Mouse (Mus musculus) limb, embryonic 14.5 days (tissue): ENCODE results near the gene Gm19426. TPM values are rescaled to one million over a fixed set of nuclear protein-coding genes. Genes with fewer than 3 reads are reported as not detected.
A peak's percentile ranks its signal among the peaks of the same experiment; 100 is the strongest.

ENCODE experiments used
- ATAC-seq: fragments of 200-750 bp; cut with Nextera tagmentation; 2 replicates; pipeline ENCODE4 v1.8.0; 2017; ENCODE audit warnings: low read depth, moderate number of reproducible peaks, moderate TSS enrichment; ENCODE audit not compliant: low FRiP score
- DNase-seq: peaks from one replicate; pipeline ENCODE4 v3.0.0-alpha.2; 2015; ENCODE audit warnings: low spot score
- H3K27ac ChIP-seq: fragments of 300-500 bp; sonication (generic); replicated peaks from 2 replicates; pipeline ENCODE4 v1.5.1; 2014; ENCODE audit warnings: low read depth, mild to moderate bottlenecking, low read length, moderate library complexity, mixed read lengths
- H3K27me3 ChIP-seq: fragments of 300-500 bp; sonication (generic); 2 replicates; pipeline ENCODE4 v1.6.1; 2014; ENCODE audit warnings: low read length, mixed read lengths; ENCODE audit not compliant: control insufficient read depth, insufficient read depth
- H3K36me3 ChIP-seq: fragments of 300-500 bp; sonication (generic); 2 replicates; pipeline ENCODE4 v1.6.1; 2014; ENCODE audit warnings: mild to moderate bottlenecking, low read length, moderate library complexity, mixed read lengths; ENCODE audit not compliant: control insufficient read depth, insufficient read depth
- H3K4me1 ChIP-seq: fragments of 300-500 bp; sonication (generic); 2 replicates; pipeline ENCODE4 v1.6.1; 2014; ENCODE audit warnings: antibody characterized with exemption, low read length, mixed read lengths; ENCODE audit not compliant: control insufficient read depth, insufficient read depth
- H3K4me2 ChIP-seq: fragments of 300-500 bp; sonication (generic); replicated peaks from 2 replicates; pipeline ENCODE4 v1.6.1; 2014; ENCODE audit warnings: low read depth, mild to moderate bottlenecking, low read length, moderate library complexity; ENCODE audit not compliant: severe bottlenecking
- H3K4me3 ChIP-seq: fragments of 300-500 bp; sonication (generic); replicated peaks from 2 replicates; pipeline ENCODE4 v1.5.1; 2014; ENCODE audit warnings: low read length
- H3K9ac ChIP-seq: fragments of 300-500 bp; sonication (generic); 2 replicates; pipeline ENCODE4 v1.6.1; 2014; ENCODE audit warnings: mild to moderate bottlenecking, low read depth, low read length, moderate library complexity; ENCODE audit not compliant: severe bottlenecking
- H3K9me3 ChIP-seq: fragments of 300-500 bp; sonication (generic); 2 replicates; pipeline ENCODE4 v1.6.1; 2016; ENCODE audit warnings: low read length; ENCODE audit not compliant: control insufficient read depth
- POLR2A ChIP-seq: fragments of 200-500 bp; IDR thresholded peaks from 2 replicates; pipeline ENCODE4 v1.8.0; 2012; ENCODE audit warnings: inconsistent platforms, mild to moderate bottlenecking, moderate library complexity, borderline replicate concordance; ENCODE audit not compliant: insufficient read depth, insufficient read length; ENCODE audit errors: extremely low read depth
- WGBS: fragments of 180-500 bp; shearing (Covaris S2); extraction: QIAGEN DNeasy Blood & Tissue Kit; methylation state at CpG from one replicate; pipeline ENCODE4 v1.1.7; 2014; 5-methylcytosine and 5-hydroxymethylcytosine counted together
- polyA plus RNA-seq, 2 experiments: library from polyadenylated mRNA; depleted of rRNA in 1 of 2; stranded (reverse) in 1 of 2; unstranded in 1 of 2; fragments of >200 nt; fragmentation: Nextera tagmentation in 1 of 2; extraction: Ambion mirVana in 1 of 2; gene quantifications; 2 replicates each; pipeline versions ENCODE4 v1.2.1 to v1.2.3; 2012 to 2014

The Gm19426 gene
- polyA plus RNA-seq, 2 experiments = 4.3 to 14.9 TPM

DNA sequence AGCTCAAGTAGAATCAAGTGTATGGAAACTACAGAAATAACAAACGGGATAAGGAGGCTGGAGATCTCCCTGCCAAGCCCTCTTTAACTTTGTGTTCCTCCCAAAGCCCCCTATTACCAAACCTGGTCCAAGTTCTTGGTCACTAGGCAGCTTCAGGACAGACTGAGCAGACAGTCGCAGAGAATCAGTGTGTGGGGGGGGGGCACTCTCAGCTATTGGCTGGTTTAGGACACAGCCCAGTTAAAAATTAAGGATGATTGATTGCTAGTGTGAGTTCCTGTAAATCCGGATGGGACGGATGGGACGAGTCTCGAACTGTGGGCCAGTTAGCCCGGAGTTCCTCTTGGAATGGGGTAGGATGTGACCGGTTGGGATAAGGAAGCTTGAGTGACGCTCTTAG, 31.8 kb upstream of the Gm19426 start, which contains the start of gene Serping1:
Serping1 (minus strand) TSS at position 204 of the 400 bp plus-strand sequence.
- H3K4me3 ChIP-seq = peak within 1 kb of the TSS; percentile 32
- DNase-seq (no peak), ATAC-seq (peak; percentile 13; the same call in 1 of the 2 replicates)
- peak within 1 kb of the TSS; percentile 56 for H3K9ac ChIP-seq
- H3K36me3 ChIP-seq = no peaks in the 10 kb centered on the region
- 67% methylated on average over 9 of the region's 9 CpGs for WGBS
- H3K9me3 ChIP-seq = no peaks in the 10 kb centered on the region
- no peaks in the 10 kb centered on the region for H3K27me3 ChIP-seq
- peak within 1 kb of the TSS; percentile 53 for H3K4me2 ChIP-seq
- H3K4me1 ChIP-seq = peaks cover 7% of the 10 kb centered on the region; the same call in 1 of the 2 replicates
- no peak for TF ChIP-seq POLR2A
- 0 out of 2 replicates have a peak within 1 kb of the TSS, but pooled peaks have one; percentile 38 for H3K27ac ChIP-seq

DNA sequence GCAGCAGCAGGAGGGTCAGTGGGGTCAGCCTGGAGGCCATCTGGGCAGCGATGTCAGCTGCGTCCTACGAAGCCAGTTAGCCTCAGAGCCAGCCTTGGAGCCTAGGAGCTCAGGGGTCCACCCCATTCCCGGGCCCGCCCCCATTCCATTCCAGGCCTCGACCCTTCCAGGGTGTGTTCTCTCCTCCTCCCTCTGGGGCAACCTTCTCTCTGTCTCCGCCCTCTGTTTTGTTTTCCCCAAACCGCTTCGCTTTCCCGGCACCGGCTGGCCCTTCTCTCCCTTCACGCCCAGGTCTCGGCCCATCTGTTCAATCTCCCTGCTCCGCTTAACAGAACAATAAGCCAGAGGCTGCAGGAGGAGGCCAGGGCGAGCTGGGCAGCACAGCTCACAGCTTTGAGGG, 31.3 kb upstream of the Gm19426 start:
- H3K27ac ChIP-seq = 0 out of 2 replicates have a peak overlapping the region, but pooled peaks have one; percentile 38
- WGBS = 1% methylated on average over 13 of the region's 15 CpGs
- DNase-seq = peak; percentile 65

DNA sequence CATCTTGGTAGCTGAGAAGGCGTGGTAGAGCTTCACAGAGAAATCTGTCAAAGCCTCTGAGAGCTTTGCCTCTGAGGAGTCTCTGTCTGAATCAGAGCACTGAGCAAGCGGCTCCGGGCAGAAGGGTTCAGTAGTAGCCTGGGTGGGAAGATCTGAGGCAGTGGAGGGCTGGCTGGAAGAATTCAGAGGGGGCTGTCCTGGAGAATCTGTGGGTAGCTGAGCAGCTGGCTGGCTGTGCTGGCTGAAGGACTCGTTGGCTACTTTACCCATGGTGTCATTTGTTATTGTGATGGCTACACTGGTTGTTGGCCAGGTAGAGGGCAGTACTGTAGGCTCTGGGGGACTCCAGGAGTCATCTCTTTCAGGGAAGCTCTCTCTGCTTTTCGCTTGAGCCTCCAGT, 29.7 kb upstream of the Gm19426 start:
- Histone ChIP-seq H3K9ac (no peak overlapping the region), H3K9me3 (no peaks in the 10 kb centered on the region), H3K27ac (no peak overlapping the region), H3K4me2 (no peak overlapping the region), H3K4me1 (peaks cover 7% of the 10 kb centered on the region; the same call in 1 of the 2 replicates), H3K36me3 (no peaks in the 10 kb centered on the region), H3K4me3 (no peak overlapping the region), H3K27me3 (no peaks in the 10 kb centered on the region)
- 78% methylated on average over 5 of the region's 5 CpGs for WGBS
- ATAC-seq = no peak
- DNase-seq = no peak
- no peak for TF ChIP-seq POLR2A

More for the DNA sequence above, 31.3 kb upstream of the Gm19426 start:
- Histone ChIP-seq H3K9ac (peak overlapping the region; percentile 56), H3K27me3 (no peaks in the 10 kb centered on the region), H3K9me3 (no peaks in the 10 kb centered on the region), H3K36me3 (no peaks in the 10 kb centered on the region), H3K4me3 (peak overlapping the region; percentile 32), H3K4me1 (peaks cover 7% of the 10 kb centered on the region; the same call in 1 of the 2 replicates), H3K4me2 (peak overlapping the region; percentile 53)
- peak; percentile 91 for ATAC-seq
- TF ChIP-seq POLR2A = no peak

DNA sequence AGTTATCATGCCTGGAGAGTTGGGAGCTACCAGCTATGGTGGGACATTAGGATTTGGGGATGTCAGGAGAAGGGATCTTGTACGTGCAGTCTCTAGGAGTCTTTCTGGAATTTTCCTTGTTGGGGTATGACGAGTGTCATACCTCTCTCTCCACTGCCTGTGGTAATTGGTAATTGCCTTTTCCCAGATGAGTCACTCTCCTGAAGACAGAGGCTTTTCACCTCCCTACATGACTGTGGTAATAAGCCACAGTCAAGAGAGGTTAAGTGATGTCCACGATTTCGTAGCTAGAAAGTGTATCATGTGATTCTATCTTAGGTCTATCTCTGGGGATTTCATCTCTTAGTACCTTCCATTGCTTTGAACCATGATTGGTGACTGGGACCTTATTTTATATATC, 29.0 kb upstream of the Gm19426 start:
- no peak overlapping the region for H3K4me2 ChIP-seq
- H3K36me3 ChIP-seq = no peaks in the 10 kb centered on the region
- no peaks in the 10 kb centered on the region for H3K9me3 ChIP-seq
- H3K27ac ChIP-seq = no peak overlapping the region
- DNase-seq (no peak), ATAC-seq (no peak)
- H3K27me3 ChIP-seq = no peaks in the 10 kb centered on the region
- H3K4me3 ChIP-seq = no peak overlapping the region
- 80% methylated on average over 4 of the region's 4 CpGs for WGBS
- peaks cover 7% of the 10 kb centered on the region; the same call in 1 of the 2 replicates for H3K4me1 ChIP-seq
- no peak overlapping the region for H3K9ac ChIP-seq
- TF ChIP-seq POLR2A = no peak

DNA sequence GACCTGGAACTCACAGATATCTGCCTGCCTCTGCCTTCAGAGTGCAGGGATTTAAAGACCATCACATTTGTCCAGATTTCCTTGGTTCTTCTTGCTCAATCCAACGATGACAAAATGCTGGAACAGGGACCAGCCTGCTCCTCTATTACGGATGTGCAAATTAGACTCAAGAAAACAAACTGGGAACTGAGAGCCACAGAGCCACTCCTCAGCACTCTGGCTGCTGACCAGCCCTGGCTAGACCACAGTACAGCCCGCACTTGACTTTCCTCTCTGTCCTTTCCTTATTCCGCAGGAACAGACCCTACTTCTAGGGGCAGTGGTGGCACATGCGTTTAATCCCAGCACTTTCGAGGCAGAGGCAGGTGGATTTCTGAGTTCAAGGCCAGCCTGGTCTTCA, 27.0 kb upstream of the Gm19426 start:
- H3K27ac ChIP-seq = no peak overlapping the region
- DNase-seq (no peak), ATAC-seq (no peak)
- H3K9me3 ChIP-seq = no peaks in the 10 kb centered on the region
- peaks cover 7% of the 10 kb centered on the region; the same call in 1 of the 2 replicates for H3K4me1 ChIP-seq
- no peak overlapping the region for H3K4me3 ChIP-seq
- no peak overlapping the region for H3K4me2 ChIP-seq
- WGBS = 75% methylated on average over 6 of the region's 6 CpGs
- no peaks in the 10 kb centered on the region for H3K36me3 ChIP-seq
- H3K27me3 ChIP-seq = no peaks in the 10 kb centered on the region
- no peak for TF ChIP-seq POLR2A
- no peak overlapping the region for H3K9ac ChIP-seq
